Mouse (Mus musculus) lung, postnatal 25 days (tissue): Measurements from ENCODE around the gene Pik3r2.

Experiments used
- DNase-seq: peaks from one replicate; pipeline ENCODE4 v3.0.0; 2022; ENCODE audit warnings: low spot score

The Pik3r2 gene

DNA sequence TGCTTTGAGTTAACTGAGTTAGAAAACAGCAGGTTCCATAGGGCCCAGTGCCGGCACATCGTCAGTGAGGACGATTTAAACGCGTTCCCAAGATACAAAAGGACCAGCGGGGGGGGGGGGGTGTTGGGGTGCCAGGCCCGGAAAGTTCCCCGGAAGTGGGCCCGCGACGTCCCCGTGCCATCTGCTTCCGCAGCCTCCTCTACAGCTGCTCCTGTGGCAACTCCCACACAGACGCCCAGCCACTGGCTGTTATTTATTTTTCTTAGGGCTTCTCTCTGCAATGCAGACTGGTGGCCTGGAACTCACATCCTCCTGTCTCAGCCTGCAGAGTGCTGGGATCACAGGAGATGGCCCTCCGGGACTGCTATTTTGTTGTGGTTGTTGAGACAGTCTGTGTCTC is 24.6 kb upstream of the Pik3r2 start:
- DNase-seq = no peak

DNA sequence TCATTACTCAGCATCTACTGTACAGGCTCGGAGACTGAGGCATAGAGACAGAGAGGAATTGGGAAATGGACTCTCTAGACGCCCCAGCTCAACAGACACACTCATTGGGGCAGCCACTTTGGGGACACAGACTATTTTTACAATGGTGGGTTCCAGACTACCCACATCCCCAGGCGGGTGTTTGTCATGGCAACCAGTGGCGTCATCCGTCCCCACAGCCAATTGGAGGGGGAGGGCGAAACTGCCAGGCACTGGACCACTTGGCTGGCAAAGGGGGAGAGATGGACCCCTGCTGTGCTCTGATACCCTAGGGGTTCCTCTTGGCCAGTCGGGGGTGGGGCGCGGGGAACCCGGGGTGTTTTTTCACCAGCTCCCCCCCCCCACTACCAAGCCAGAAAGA is 24.1 kb upstream of the Pik3r2 start:
- no peak for DNase-seq

DNA sequence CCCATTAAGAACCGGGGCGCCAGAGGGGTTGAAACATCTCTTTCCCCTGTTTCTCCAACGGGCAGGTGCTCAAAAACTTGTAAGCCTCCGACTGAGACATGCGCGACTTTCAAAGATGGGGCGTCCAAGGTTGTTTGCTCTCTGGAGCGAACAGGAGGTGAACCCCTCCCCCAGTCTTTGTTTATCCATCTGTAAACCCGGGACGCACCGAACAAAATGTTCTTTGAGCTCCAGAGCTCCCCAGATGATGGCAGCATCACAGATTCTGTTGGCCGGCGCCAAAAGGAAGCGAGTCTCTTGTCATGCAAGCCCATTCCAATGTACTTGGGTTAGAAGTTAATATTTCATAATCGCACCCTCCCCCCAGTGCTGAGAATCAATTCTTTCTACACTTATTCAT is 21.8 kb upstream of the Pik3r2 start:
- DNase-seq = peak; percentile 48

DNA sequence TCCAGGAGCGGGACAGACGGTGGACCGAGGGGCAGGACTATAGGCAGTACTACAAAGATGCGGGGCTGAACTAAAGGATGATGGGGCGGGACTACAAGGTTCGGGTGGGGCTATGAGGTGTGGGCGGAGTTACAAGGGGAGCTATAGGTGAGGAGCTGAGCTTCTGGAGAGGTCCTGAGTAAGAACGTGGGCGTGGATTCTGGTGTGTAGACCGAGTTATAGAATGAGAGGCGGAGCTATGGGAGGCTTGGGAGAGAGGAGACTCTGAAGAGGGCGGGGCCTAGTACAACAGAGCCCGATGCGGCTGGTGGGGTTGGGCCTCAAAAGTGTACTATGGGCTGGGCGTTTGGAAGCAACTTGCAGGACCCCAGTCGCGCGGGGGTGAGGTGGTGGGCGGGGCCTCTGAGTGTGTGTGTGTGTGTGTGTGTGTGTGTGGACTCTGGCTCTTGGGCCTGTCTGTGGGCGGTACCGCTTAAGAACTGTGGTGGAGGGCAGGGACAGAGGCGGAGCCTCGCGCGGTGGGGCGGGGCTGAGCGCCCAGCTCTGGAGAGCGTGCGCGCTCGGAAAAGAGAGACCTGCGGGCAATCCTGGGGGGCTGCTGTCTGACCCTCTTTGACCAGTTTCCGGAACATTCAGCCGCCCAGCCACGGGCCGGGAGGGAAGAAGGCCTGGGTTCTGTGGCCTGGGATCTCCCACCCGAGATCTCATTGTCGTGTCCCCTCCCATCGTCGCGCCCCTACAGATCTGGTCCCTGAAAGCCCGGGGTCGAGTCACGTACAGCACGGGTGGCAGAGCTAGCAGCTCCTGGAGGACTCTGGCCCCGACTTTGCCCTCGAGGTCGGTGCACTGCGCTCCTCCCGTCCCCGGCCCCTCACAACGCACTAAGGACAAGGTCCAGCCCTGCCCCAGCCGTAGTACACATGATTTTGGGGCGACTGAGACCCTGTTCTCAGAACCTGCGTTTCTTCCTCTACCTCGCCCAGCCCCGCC is 20.9 kb upstream of the Pik3r2 start:
- DNase-seq = peak; percentile 92

DNA sequence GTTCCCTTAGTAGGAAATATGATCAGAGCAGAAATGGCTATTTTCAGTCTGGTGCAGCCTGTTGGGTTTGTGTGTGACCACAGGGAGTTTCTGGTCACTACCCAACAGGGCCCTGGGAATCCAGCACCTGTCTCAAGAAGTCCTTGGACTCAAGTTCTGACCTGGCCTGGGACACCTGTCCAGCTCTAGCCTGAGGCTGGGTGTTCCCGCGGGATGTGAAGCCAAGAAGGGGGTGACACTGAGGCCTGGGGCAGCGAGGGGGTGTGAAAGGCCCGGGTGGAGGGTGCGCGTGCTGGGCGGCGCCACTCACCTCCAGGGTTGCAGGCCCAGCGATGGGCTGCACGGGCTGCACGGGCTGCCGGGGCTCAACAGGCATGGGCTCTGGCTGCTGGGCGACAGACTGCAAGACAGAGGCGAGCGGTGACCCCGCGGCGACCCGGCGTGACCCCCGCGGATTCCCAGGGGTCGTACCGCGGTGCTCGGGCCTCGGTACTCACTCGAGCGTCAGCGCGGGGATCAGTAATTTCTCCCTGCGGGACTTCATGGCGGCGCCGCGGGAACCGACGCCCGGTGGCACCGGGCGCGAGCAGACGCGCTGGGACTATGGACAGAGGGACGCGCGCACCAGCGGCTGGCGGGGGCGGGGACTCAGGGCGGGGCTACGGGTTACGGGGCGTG is 20.0 kb upstream of the Pik3r2 start:
- DNase-seq = no peak

DNA sequence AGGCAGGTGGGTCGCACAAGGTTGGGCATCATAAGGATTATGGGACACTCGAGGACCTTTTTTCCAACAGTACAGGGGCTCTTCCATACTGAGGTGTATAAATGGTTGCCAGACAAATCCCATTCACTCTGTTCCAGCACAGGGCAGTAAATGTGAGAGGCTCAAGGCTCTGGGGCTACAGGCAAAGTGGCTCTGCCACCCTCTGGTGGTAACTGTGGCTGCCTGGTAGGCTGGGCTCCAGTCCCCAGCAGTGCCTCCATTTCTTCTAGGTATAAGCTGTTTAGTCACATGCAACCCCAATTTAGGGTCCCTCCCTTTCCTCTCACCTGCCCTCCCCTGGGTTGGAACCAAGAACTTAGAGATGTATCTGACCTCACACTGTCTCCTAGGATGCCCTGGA is 18.9 kb upstream of the Pik3r2 start:
- DNase-seq = no peak

DNA sequence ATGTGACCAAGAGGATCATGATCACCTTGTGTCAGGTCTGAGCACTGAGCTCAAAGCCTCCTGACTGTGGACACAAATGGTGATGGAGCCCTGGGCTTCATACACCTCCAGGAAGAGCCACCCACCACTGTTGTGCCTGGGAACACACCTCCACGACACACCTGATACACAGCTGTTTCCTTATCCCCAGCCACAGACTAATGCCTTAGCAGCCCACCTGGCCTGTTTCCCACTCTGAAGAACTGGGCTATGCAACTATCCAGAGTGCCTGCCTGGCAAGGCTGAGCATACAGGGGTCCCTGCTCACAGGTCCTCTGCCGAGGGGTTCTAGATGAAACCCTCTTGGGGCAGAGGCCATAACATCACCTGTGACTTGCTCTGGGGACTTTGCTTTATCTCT is 17.7 kb upstream of the Pik3r2 start:
- no peak for DNase-seq

DNA sequence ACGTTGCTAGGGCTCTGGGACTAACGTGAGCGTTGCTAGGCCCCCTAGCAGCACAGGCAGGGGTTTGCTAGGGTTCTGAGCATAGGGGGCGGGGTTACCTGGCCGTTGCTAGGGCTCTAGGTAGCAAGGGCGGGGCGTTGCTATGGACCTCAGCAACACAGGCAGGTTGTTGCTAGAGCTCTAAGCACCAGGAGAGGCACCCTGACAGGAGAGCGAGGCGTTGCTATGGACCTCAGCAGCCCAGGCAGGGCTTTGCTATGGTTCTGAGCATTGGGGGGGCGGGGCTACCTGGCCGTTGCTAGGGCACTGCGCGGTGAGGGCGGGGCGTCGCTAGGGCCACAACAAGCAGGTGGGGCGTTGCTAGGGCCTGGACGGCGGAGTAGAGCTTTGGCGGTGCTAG is 16.2 kb upstream of the Pik3r2 start:
- peak; percentile 90 for DNase-seq

DNA sequence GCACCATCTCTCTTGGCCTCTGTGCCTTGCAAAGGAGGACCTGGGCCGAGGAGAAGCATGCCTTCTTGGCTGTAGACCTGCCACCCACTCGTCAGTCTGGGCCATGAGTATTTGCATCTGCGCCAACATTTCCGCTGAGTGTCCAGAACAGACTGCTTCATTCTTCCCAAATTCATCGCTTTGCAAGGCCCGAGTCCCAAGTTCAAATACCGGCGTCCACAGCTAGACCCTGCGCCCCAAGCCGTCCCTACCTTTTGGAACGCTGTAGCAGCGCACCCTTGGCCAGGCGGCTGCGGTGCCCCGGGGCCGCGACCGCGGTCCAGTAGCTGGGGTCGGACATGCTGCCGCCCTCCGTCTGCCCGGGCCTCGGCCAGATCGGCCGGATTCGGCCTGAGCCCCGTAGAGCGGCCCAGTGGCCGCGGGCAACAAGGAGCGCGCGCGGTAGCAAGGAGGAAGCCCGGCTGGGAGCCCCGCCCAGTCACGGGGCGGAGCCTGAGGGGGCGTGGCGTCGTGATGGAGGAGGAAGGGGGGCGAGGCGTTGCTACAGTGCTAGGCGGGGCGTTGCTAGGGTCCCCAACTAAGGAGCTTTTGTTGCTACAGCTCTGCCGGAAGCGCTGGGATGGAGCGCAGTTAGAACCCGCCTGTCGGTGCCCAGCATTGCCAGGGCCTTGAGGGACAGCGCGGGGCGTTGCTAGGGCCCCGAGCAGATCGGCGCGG is 15.6 kb upstream of the Pik3r2 start:
- DNase-seq = peak; percentile 97

DNA sequence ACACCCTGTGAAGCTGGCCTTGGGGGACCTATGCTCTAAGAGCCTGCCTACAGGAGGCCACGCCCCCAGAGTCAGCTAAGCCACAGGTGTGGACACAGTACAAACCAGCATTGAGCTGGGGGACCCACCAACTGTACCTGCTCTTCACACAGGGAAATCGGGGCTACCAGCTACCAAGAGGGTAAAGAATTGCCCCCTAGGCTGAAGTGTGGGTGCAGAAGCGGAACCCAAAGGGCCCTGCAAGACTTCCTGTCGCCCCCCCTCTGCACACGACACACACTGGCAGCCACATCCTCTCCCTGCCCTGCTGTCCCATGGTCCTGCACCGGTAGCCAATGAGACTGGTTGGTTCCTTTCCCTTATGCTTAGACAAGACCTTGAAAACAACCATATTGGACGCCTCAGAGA is 14.8 kb upstream of the Pik3r2 start:
- no peak for DNase-seq

DNA sequence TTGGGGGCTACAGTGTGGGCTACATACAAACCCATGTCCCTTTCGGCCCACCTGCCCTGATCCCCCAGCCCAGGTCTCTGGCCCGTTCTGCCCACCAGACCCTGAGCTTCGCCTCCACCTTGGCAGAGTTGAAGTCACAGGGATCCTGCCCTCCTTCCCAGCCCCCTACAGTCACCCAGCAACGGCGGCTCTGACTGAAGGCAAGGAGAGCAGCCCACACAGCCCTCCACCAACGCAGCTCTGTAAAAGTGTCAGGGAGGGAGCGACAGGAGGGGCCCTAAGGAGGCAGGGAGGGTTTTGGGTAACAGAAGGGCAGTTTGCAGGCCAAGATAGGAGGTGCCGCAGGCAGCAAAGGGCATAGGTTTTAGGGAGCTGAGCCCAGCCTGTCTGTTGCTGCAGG is 14.3 kb upstream of the Pik3r2 start:
- no peak for DNase-seq

DNA sequence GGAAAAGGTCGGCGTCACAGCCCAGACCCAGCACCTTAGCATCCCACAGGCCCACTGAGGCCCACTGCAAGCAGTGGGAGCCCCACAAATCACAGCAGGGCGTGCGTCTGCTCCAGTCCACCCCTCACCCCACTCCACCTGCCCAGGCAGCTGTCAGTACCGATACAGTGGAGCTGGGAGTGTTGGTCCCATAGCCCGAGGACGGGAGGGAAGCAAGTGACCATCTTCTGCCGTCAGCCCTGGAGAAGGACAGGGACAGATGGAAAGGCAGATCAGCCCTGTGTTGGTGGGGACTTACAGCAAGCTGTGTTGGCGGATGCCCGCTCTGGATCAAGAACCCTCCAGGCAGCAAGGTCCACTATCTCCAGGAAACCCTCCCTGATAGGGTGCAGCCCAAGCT is 12.5 kb upstream of the Pik3r2 start:
- no peak for DNase-seq

DNA sequence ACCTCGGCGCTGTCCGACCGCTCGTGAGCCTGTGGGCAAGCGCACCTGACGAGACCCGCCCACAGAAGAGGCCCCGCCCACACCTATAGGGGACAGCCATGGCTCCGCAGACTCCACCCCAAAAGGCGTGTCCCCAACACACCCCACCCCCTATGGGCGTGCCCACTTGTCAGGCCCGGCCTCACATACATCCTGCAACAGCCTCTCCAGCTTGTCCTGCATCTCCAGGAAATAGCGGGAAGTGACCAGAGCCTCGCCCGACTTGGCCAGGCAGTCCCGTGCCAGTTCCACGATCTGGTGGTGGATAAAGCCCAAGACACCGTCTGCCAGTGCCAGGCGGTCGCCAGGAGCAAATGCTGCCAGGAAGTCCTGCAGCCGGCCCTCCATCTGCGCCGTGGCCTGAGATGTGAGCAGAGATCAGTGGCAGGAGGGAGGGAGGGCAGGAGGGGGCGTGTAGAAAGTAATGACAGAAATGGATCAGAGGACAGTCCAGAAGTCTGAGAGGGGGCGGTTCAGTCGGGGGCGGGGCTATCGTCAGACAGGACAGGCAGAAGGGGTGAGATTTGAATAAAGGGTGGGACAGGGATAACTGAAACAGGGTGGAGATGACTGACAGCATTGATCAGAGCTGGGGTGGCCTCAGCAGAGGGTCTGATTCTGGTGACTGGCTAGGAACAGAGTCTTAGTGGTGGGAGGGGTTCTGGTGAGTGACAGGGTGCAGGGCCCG is 11.6 kb upstream of the Pik3r2 start:
- no peak for DNase-seq

DNA sequence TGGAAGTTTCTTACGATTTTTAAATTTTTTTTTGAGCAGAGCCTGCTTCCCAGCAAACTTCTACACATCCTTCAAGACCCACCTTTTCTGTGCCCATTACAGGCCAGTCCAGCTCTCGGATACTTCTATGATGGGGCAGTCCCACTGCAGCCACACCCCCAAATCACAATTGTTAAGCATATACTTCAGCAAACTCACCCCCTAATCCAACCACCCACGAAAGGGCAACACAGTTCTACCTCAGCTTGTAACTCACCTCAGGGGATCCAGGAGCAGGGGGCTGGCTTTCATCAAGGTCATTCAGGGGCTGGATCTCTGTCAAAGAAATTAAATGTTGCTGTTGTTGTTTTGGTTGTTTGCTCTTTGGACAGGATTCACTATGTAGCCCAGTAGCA is 10.5 kb upstream of the Pik3r2 start:
- no peak for DNase-seq

DNA sequence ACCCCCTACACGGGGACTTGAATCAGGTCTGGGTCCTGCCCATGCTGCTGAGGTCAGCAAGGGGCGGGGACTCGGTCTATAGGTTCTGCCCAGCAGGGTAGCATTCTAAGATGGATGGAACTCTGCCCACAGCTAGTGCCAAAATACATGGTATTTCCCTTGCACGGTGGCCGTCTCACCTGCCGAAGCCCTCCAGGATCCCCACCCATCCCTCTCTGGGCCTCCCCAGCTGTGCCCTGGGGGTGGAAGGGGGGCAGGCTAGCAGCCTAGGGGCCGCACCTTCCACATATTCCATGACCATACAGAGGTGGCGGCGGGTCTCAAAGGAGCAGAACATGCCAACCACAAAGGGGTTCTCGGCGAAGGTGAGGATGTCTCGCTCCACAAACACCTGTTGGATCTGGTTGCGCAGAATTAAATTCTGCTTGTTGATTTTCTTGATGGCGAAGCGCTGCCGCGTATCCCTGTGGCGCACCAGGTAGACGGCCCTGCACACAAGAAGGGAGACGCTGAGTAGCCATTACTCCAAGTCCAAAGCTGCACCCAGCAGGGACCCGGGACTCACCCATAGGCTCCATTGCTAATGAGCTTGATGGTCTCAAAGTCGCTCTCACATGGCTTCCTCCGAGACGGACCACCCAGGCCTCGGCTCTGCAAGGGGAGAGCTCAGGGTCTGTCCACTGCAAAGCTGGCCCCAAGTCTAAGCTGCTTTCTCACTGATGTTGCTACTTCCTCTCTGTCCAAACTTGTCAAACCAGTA is 10.0 kb upstream of the Pik3r2 start:
- no peak for DNase-seq

DNA sequence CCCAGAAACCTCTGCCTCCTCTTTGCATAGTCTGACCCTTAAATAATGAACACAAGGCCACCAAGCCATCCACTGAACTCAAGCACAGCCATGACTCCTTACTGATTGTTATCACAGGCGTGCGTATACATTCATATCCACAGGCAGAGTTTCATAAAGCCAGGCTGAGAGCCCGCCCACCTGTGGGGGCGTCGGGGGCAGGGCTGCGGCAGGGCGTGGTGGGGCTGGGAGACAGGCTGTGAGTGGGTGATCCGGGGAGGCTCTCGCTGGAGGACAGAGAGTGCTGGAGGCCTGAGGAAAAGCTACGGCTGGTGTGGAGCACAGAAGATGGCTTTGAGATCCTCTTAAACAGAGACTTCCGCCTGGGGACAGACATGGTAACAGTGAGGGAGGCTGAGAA is 3.6 kb upstream of the Pik3r2 start:
- DNase-seq = no peak

DNA sequence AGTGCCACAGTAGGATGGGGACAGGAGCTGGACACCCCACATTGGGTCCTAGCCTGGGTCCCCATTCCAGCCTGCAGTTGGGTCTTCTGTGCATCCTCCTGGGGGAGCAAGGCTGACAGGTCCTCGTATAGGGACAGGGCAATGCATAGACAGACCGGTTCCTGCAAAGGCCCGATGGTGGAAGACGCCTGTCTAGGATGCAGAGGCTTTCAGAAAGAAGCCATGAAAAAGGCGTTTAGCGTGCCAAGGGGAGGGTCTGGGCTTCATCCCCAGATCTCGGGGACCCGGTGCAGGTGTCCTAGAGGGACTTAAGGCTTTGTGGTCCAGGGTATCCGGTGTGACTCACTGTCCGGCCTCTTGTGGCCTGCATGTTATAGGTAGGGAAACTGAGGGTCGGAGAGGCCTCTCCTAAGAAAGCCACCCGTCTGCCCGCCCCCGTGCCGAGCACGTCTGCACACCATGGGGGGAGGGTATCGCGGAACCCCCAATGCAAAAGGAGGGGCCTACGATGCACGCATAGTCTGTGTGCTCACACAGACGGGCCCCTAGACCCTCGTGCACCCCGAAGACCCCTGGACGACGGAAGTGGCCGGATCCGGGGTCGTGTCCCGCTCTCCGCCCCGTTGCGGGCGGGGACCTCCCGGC is 540 bp downstream of the Pik3r2 start:
- no peak for DNase-seq

DNA sequence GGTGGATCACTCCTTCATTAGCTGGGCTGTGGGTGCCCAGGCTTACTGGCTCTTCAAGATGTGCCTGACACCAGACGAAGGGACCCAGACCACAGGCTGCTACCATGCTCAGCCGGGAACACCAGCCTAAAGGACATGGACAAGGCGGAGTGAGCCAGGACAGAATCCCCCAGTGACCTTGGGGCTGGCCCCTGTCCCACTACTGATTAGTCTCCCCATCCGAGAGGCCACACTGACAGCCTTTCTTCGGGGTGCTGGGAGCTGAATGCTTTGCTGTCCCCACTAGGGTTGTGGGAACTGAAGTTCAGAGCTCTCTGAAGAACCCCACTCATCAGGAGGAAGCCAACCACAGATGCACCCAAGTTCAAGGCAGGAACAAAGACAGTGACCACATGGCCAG is 1.3 kb downstream of the Pik3r2 start:
- no peak for DNase-seq

DNA sequence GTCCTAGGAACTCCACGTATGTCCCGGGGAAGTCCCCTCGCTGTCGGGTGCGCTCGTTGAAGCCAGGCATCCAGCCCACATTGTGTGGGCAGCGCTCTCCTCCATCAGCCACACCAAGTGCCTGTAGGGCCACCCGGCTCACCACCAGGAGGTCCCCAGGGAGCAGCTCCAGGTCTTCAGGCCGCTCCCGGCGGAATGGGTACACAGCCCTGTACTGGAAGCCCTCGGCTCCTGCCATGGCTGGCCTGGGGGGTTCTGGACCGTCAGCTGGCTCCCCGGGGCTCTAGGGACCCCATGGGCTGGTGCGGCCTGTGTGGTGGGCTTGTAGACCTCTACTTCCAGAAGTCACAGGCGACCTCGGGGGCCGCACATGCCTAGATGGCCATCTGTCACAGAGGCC is 1.8 kb downstream of the Pik3r2 start:
- no peak for DNase-seq

DNA sequence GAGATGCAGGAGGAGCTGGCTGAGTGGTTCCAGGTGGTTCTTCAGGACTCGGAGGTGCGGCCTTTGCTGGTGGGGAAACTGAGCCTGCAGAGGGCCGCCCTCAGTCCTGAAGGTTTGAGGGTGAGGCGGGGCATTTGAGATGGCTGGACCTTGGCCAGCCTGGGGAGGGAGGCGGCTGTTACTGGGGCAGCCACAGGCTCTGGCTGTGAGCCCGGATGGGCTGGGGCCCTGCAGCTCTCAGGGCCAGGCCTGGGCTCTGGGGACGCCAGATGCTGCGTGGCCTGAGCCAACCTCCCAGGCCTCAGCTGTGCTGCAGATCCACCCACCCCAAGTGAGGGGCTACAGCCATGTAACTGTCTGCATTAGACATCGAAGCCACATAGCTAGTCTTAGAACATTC is 2.7 kb downstream of the Pik3r2 start:
- DNase-seq = peak; percentile 76

DNA sequence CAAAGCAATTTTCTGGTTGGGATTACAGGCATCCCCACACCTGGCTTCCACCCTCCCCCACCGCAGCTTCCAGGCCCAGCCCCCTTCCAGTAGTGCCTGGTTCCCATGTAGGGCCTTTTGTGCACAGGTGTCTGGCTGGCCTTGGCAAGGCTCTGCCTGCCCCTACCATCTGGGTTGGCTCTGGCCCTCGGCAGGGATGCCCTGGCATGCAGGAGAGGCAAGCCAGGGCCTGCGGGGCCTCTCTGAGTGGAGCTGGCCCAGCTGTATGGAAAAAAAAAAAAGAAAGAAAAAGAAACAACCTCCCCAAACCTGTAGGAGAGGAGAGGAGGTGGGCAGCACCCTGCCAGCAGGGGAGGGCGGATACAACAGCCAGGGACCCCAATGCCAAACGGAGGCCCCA is 3.1 kb downstream of the Pik3r2 start:
- no peak for DNase-seq
